8 mouse cellular contexts compared by ENCODE assay signal in the genomic region with DNA sequence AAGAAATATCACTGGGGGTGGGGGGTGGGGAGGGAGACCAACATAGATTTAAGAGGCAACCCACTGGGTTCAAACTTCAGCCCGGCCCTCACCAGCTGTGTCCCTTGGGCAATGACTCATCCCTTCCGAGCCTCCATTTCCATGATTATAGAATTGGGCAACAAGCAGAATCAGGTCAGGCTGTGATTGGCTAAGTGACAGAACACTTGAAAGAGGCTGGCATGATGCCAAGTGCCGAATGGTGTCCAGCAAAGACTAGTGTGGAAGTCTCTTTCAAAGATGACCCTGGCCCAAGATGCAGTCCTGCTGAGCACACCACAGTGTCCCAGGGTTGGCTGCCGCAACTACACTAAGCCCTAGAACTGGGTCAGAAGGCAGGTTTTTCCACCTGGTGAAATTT. TPM values are rescaled to one million over a fixed set of nuclear protein-coding genes. Genes with fewer than 3 reads are reported as not detected.
A peak's percentile ranks its signal among the peaks of the same experiment; 100 is the strongest.
DNase-seq lines count a peak whose midpoint lies in the region; ATAC-seq and TF ChIP-seq lines count a peak whose summit lies in the region.

No protein-coding gene starts in this region.

- DNase-seq in midbrain, embryonic 10.5 days (ENCODE audit: low spot score): no peak
- peak; percentile 69 for DNase-seq in gastrocnemius, adult 2 months
- peak; percentile 68 to 77 for DNase-seq in kidney, postnatal 36 days
- DNase-seq in natural killer cell, adult 2 months (ENCODE audit: low spot score in 2 of 2): no peak

- 0 out of 2 replicates have a peak, but pooled peaks have one; percentile 24 for ATAC-seq in midbrain, embryonic 13.5 days
- peak; percentile 47 for ATAC-seq in megakaryocyte progenitor cell, adult 5-6 weeks (replicated peaks; ENCODE audit: poor library complexity)
- no peak for ATAC-seq in forebrain, embryonic 15.5 days (replicated peaks)

- no peak overlapping the region for H3K27ac ChIP-seq in midbrain, embryonic 13.5 days
- no peak overlapping the region for H3K27ac ChIP-seq in midbrain, embryonic 10.5 days (replicated peaks)
- peak overlapping the region; percentile 89 for H3K27ac ChIP-seq in bone marrow macrophage, adult 2 months (ENCODE audit: insufficient read depth, low read depth, low read length)
- H3K27ac ChIP-seq in gastrocnemius, adult 2 months: peak overlapping the region; percentile 24; the same call in 1 of the 2 replicates
- H3K27ac ChIP-seq in forebrain, embryonic 15.5 days (replicated peaks): no peak overlapping the region

- no peak for TF ChIP-seq POLR2A in bone marrow macrophage, adult 2 months (IDR thresholded peaks at IDR 0.05; ENCODE audit: borderline replicate concordance, low read depth, low read length)

- no peaks in the 10 kb centered on the region for H3K9me3 ChIP-seq in midbrain, embryonic 13.5 days
- no peaks in the 10 kb centered on the region for H3K9me3 ChIP-seq in midbrain, embryonic 10.5 days (replicated peaks)
- no peaks in the 10 kb centered on the region for H3K9me3 ChIP-seq in forebrain, embryonic 15.5 days

- no peak overlapping the region for H3K4me2 ChIP-seq in midbrain, embryonic 13.5 days (replicated peaks)
- H3K4me2 ChIP-seq in forebrain, embryonic 15.5 days (replicated peaks): no peak overlapping the region

- no peak overlapping the region for H3K4me3 ChIP-seq in midbrain, embryonic 13.5 days (replicated peaks)
- no peak overlapping the region for H3K4me3 ChIP-seq in midbrain, embryonic 10.5 days
- peak overlapping the region; percentile 1 for H3K4me3 ChIP-seq in bone marrow macrophage, adult 2 months (ENCODE audit: insufficient read depth, low read length)
- no peak overlapping the region for H3K4me3 ChIP-seq in gastrocnemius, adult 2 months
- no peak overlapping the region for H3K4me3 ChIP-seq in forebrain, embryonic 15.5 days

- intact Hi-C loops in gastrocnemius, adult 2 months (cut with DNase I): no loop called here

- no peak overlapping the region for H3K9ac ChIP-seq in midbrain, embryonic 13.5 days (replicated peaks)
- no peak overlapping the region for H3K9ac ChIP-seq in forebrain, embryonic 15.5 days (replicated peaks)

- no peaks in the 10 kb centered on the region for H3K27me3 ChIP-seq in midbrain, embryonic 13.5 days
- no peaks in the 10 kb centered on the region for H3K27me3 ChIP-seq in midbrain, embryonic 10.5 days (ENCODE audit: low read depth, poor library complexity, severe bottlenecking)
- no peaks in the 10 kb centered on the region for H3K27me3 ChIP-seq in forebrain, embryonic 15.5 days

- TF ChIP-seq CTCF in bone marrow macrophage, adult 2 months (IDR thresholded peaks at IDR 0.05; ENCODE audit: low read depth, low read length): no peak
- TF ChIP-seq CTCF in gastrocnemius, adult 2 months (IDR thresholded peaks at IDR 0.05): no peak

- H3K4me1 ChIP-seq in midbrain, embryonic 13.5 days (replicated peaks): peaks cover 8% of the 10 kb centered on the region; the same call in 1 of the 2 replicates
- no peaks in the 10 kb centered on the region for H3K4me1 ChIP-seq in midbrain, embryonic 10.5 days
- peaks cover 78% of the 10 kb centered on the region for H3K4me1 ChIP-seq in bone marrow macrophage, adult 2 months (ENCODE audit: control insufficient read depth, insufficient read depth, low read length)
- peaks cover 10% of the 10 kb centered on the region for H3K4me1 ChIP-seq in forebrain, embryonic 15.5 days

- 47% methylated on average over 4 of the region's 4 CpGs for whole genome bisulfite sequencing in midbrain, embryonic 13.5 days
- 79% methylated on average over 4 of the region's 4 CpGs for WGBS in midbrain, embryonic 10.5 days
- WGBS in forebrain, embryonic 15.5 days: 39% methylated on average over 4 of the region's 4 CpGs

- H3K36me3 ChIP-seq in midbrain, embryonic 13.5 days: no peaks in the 10 kb centered on the region
- H3K36me3 ChIP-seq in midbrain, embryonic 10.5 days: no peaks in the 10 kb centered on the region
- H3K36me3 ChIP-seq in forebrain, embryonic 15.5 days: no peaks in the 10 kb centered on the region

RNA-seq across cellular contexts. Expression of a gene that starts 14.2 kb away (rescaled TPM):
- 74.5 and 76.9 TPM in 2 replicates for polyA plus RNA-seq in midbrain, embryonic 13.5 days (2015; fragmentation: Nextera tagmentation; extraction: Ambion mirVana)
- 48.7 and 49.6 TPM in 2 replicates for polyA plus RNA-seq in midbrain, embryonic 10.5 days (2016; fragmentation: Nextera tagmentation; extraction: Ambion mirVana)
- polyA plus RNA-seq in bone marrow macrophage, adult 2 months (2012; ENCODE audit: insufficient read depth, insufficient read length, missing spikeins): 27.2 and 27.7 TPM in 2 replicates
- 10 to 100 TPM; 10.7 to 11.0 TPM for total RNA-seq in gastrocnemius, adult 2 months (2021)
- total RNA-seq in megakaryocyte progenitor cell, adult 5-6 weeks (2015): 21.1 and 21.2 TPM in 2 replicates
- total RNA-seq in megakaryocyte progenitor cell, adult 5-6 weeks (2017): 25.4 and 26.1 TPM in 2 replicates
- polyA plus RNA-seq in forebrain, embryonic 15.5 days (2015; fragmentation: Nextera tagmentation; extraction: Ambion mirVana): 90.1 and 93.3 TPM in 2 replicates

Comparison
In these comparisons a context has a peak if more than half of its experiments do, and no peak if none do; other contexts are left out.
1. H3K27ac ChIP-seq: peak in bone marrow macrophage, adult 2 months (single experiment) and gastrocnemius, adult 2 months (single experiment); none in midbrain, embryonic 13.5 days (single experiment), midbrain, embryonic 10.5 days (single experiment) and forebrain, embryonic 15.5 days (single experiment).
2. DNase-seq: peak in gastrocnemius, adult 2 months (single experiment) and kidney, postnatal 36 days (2 of 2); none in midbrain, embryonic 10.5 days (single experiment) and natural killer cell, adult 2 months (0 of 2).